Mouse (Mus musculus) ovary, adult 10 weeks (tissue): ENCODE data around the gene Olfr1489. TPM values are rescaled to one million over a fixed set of nuclear protein-coding genes. Genes with fewer than 3 reads are reported as not detected.

Experiments used
- polyA plus RNA-seq: library from polyadenylated mRNA; stranded (reverse); fragments of 350-450 nt; fragmentation: Illumina TruSeq; extraction: RNeasy Lipid Tissue Mini Kit (QIAGEN cat#74804); gene quantifications from one replicate; pipeline ENCODE4 v1.2.3, GENCODE M21; 2014

The Olfr1489 gene
- not detected for polyA plus RNA-seq

GRCm38 (mm10) chr19:13631321-13631720 lies at the start of gene Olfr1489:
Gene Olfr1489 (plus strand): TSS chr19:13631621.

GRCm38 (mm10) chr19:13583211-13583610 lies 48.2 kb upstream of the Olfr1489 start, which contains the start of gene Olfr1484:
Gene Olfr1484 (plus strand): TSS chr19:13583511.

DNA sequence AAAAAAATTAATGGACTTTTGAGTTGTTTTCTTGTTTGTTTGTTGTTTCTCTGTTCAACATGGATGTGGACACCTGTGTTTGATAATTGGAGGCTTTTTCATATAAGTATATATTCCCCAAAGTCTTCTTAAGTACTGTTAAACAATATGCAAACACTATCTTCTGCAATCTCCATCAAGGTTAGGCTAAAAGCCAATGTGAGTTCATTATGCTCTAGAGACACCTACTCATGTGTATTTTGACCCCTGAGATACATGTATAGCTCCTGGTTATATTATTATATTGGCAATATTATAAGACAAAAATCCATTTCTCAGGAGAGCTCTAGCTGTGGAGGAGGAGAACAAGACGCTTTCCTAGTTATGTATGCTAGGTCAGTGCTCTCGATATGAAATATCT lies 14.3 kb upstream of the Olfr1489 start, which contains the start of gene Olfr1487:
Gene Olfr1487 (plus strand): TSS at position 301 of the 400 bp plus-strand sequence.

GRCm38 (mm10) chr19:13650791-13651190 lies 19.4 kb downstream of the Olfr1489 start, which contains the start of gene Olfr1490:
Gene Olfr1490 (plus strand): TSS chr19:13651091.

Other genes starting within 250 kb of the Olfr1489 start
- gene Olfr1469, start 223.8 kb upstream of the Olfr1489 start, polyA plus RNA-seq: not detected
- gene Olfr1471, start 188.2 kb upstream of the Olfr1489 start, polyA plus RNA-seq: not detected
- gene Olfr1472, start 175.5 kb upstream of the Olfr1489 start, polyA plus RNA-seq: not detected
- gene Olfr1474, start 162.1 kb upstream of the Olfr1489 start, polyA plus RNA-seq: not detected
- not detected for gene Olfr1475, start 151.4 kb upstream of the Olfr1489 start, polyA plus RNA-seq
- gene Olfr1477, start 131.1 kb upstream of the Olfr1489 start, polyA plus RNA-seq: not detected
- gene Olfr1480, start 103.7 kb upstream of the Olfr1489 start, polyA plus RNA-seq: not detected
- gene Olfr1484, start 48.1 kb upstream of the Olfr1489 start, polyA plus RNA-seq: not detected
- not detected for gene Olfr1487, start 14.2 kb upstream of the Olfr1489 start, polyA plus RNA-seq
- gene Olfr1490, start 19.5 kb downstream of the Olfr1489 start, polyA plus RNA-seq: not detected
- not detected for gene Olfr1491, start 65.6 kb downstream of the Olfr1489 start, polyA plus RNA-seq
- not detected for gene Olfr1493-ps1, start 91.7 kb downstream of the Olfr1489 start, polyA plus RNA-seq
- not detected for gene Olfr1494, start 108.1 kb downstream of the Olfr1489 start, polyA plus RNA-seq
- not detected for gene Olfr1495, start 133.0 kb downstream of the Olfr1489 start, polyA plus RNA-seq
- gene Olfr1496, start 146.3 kb downstream of the Olfr1489 start, polyA plus RNA-seq: not detected
- not detected for gene Olfr1497, start 166.6 kb downstream of the Olfr1489 start, polyA plus RNA-seq
- gene Olfr1499, start 187.8 kb downstream of the Olfr1489 start, polyA plus RNA-seq: not detected
- gene Olfr1500, start 198.9 kb downstream of the Olfr1489 start, polyA plus RNA-seq: not detected
- gene Olfr1501, start 219.1 kb downstream of the Olfr1489 start, polyA plus RNA-seq: not detected
- not detected for gene Olfr1502, start 230.2 kb downstream of the Olfr1489 start, polyA plus RNA-seq